In genomic region chr1:39530258-39530943, GRCm38 (mm10) we compare ENCODE assay signal across 8 mouse cellular contexts. TPM values are rescaled to one million over a fixed set of nuclear protein-coding genes. Genes with fewer than 3 reads are reported as not detected.
A peak's percentile ranks its signal among the peaks of the same experiment; 100 is the strongest.
DNase-seq lines count a peak whose midpoint lies in the region; ATAC-seq and TF ChIP-seq lines count a peak whose summit lies in the region.

No protein-coding gene starts in this region.

- TF ChIP-seq EP300 in liver, postnatal 0 days (IDR thresholded peaks at IDR 0.05; ENCODE audit: low read depth), result no peak

- intact Hi-C loops in gastrocnemius, adult 2 months (cut with DNase I), result loop anchor here (2.0 kb wide), 1 partner anchor 528 kb away; no protein-coding TSS in a partner anchor

- H3K4me1 ChIP-seq in liver, postnatal 0 days (ENCODE audit: insufficient read depth), result peaks cover 7% of the 10 kb centered on the region

- DNase-seq in CD4-positive helper T cell, adult 2 months (ENCODE audit: low read depth, low spot score), result peak; percentile 83
- DNase-seq in R1 (ENCODE audit: low read depth, low spot score), result peak; percentile 88
- DNase-seq in cerebellum, postnatal 10 days, result peak; percentile 91 to 95
- peak; percentile 74 for DNase-seq in gastrocnemius, adult 2 months
- DNase-seq in kidney, postnatal 36 days, result peak; percentile 76 to 90
- DNase-seq in liver, postnatal 0 days, result peak; percentile 81
- DNase-seq in right cerebral cortex, adult 18-20 months, result peak; percentile 75
- DNase-seq in urinary bladder, postnatal 36 days (ENCODE audit: low spot score in 2 of 2), result peak; percentile 56 to 67

- H3K36me3 ChIP-seq in liver, postnatal 0 days (replicated peaks; ENCODE audit: insufficient read depth, low read length), result no peaks in the 10 kb centered on the region

- no peak overlapping the region for H3K27ac ChIP-seq in gastrocnemius, adult 2 months
- H3K27ac ChIP-seq in liver, postnatal 0 days (ENCODE audit: low read depth), result no peak overlapping the region

- TF ChIP-seq CTCF in gastrocnemius, adult 2 months (IDR thresholded peaks at IDR 0.05), result peak; percentile 94
- TF ChIP-seq CTCF in liver, postnatal 0 days (IDR thresholded peaks at IDR 0.05; ENCODE audit: low read depth), result peak; percentile 92

- H3K4me3 ChIP-seq in gastrocnemius, adult 2 months, result no peak overlapping the region
- no peak overlapping the region for H3K4me3 ChIP-seq in liver, postnatal 0 days (ENCODE audit: low read depth, low read length)

- H3K27me3 ChIP-seq in liver, postnatal 0 days (ENCODE audit: insufficient read depth, low read length), result no peaks in the 10 kb centered on the region

- H3K9me3 ChIP-seq in liver, postnatal 0 days (ENCODE audit: low read length), result no peaks in the 10 kb centered on the region

- peak; percentile 56 for ATAC-seq in liver, postnatal 0 days

- no peak overlapping the region for H3K4me2 ChIP-seq in liver, postnatal 0 days (ENCODE audit: low read depth, low read length)

- 33% methylated on average over 13 of the region's 13 CpGs for WGBS in liver, postnatal 0 days (ENCODE audit: insufficient replicate concordance)

- H3K9ac ChIP-seq in liver, postnatal 0 days (replicated peaks), result no peak overlapping the region

RNA-seq across cellular contexts. Expression of gene Cnot11, which starts 4.4 kb away (rescaled TPM):
- total RNA-seq in gastrocnemius, adult 2 months (2021), result 10 to 100 TPM; 18.3 to 18.8 TPM
- 5.9 and 7.7 TPM in 2 replicates for polyA plus RNA-seq in liver, postnatal 0 days (2015; fragmentation: Nextera tagmentation; extraction: Ambion mirVana)

RNA-seq across cellular contexts. Expression of gene Rnf149, which starts 46.8 kb away (rescaled TPM):
- 1 to 10 TPM; 6.9 to 8.3 TPM for total RNA-seq in gastrocnemius, adult 2 months (2021)
- 25.9 and 26.9 TPM in 2 replicates for polyA plus RNA-seq in liver, postnatal 0 days (2015; fragmentation: Nextera tagmentation; extraction: Ambion mirVana)

RNA-seq across cellular contexts. Expression of gene Tbc1d8, which starts 51.8 kb away (rescaled TPM):
- total RNA-seq in gastrocnemius, adult 2 months (2021), result 1 to 10 TPM; 8.3 to 9.7 TPM
- 7.2 and 8.8 TPM in 2 replicates for polyA plus RNA-seq in liver, postnatal 0 days (2015; fragmentation: Nextera tagmentation; extraction: Ambion mirVana)
